Mouse (Mus musculus): Measurements from ENCODE around the gene Gm10840. TPM values are rescaled to one million over a fixed set of nuclear protein-coding genes. Genes with fewer than 3 reads are reported as not detected.

The Gm10840 gene
- 9.2 TPM for total RNA-seq (2023)

DNA sequence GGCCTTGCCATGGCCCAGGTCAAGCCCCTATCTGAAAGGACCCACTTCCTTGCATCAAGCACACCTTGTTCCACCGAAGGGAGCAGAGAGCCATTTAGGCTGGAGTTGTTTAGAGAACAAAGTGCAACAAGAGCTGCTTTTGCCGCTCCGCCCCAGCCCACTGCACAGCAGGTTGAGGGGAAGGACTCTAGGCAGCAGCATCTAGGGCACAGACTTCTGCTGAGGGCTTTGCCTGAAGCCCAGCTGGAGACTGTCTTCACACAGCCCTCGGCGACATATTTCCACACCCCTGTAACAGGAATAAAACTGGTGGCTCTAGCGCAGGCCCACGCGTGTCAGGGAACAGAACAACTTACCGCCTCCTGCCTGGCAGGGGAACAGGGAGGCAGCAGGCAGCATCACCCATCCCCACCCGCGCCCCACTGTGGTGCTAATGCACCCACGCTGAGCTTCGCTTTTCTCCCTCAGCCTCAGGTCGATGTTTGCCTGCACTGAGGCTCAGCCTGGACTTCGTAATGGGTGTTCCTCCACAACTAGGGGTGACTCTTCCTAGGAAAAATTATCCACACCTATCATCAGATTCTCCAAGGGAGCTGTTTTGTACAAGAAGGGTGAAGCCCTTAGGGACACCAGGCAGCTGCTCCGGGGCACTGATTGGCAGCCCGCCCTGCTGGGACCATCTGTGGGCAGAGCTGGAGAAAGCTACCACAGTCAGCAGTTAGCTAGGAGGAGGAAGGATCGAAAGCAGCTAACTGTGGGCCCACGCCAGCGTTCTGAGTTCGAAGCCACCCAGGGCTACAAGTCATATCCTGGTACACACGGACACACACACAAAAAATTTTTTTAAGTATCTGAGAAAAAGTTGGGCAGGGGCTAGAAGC is at the start of gene Gm10840, which contains the start of gene Limd2:
Gm10840 (plus strand) TSS at position 10 of the 881 bp plus-strand sequence.
Limd2 (minus strand) TSS at position 20 of the 881 bp plus-strand sequence.

DNA sequence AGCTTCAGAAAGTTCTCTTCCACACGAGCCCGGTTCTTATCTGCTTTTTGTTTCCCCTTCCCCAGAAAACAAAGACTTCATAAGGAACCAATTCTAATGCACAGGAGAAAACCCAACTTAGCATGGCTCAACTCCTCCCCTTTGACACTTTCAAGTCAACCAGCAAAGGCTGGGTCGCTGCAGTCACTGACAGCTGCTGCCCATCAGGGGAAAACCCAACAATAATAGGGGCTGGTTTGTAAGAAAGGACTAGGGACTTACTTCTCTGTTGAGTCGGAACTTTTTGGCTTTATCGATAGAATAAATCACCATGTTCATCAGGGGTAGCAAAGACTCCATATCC is 41.4 kb downstream of the Gm10840 start, which contains the start of gene Strada:
Strada (minus strand) TSS at position 46 of the 343 bp plus-strand sequence.

Other genes with a start within 250 kb of the Gm10840 start
- gene Cyb561, start 207.5 kb upstream of the Gm10840 start, total RNA-seq (2023): not detected
- 0.77 TPM for gene Ace, start 192.9 kb upstream of the Gm10840 start, total RNA-seq (2023)
- gene Ace3, start 166.2 kb upstream of the Gm10840 start, total RNA-seq (2023): not detected
- 0.31 TPM for gene Kcnh6, start 152.7 kb upstream of the Gm10840 start, total RNA-seq (2023)
- gene Dcaf7, start 124.0 kb upstream of the Gm10840 start, total RNA-seq (2023): 66.9 TPM
- gene Taco1, start 94.8 kb upstream of the Gm10840 start, total RNA-seq (2023): 10.0 TPM
- 158 TPM for gene Map3k3, start 76.2 kb upstream of the Gm10840 start, total RNA-seq (2023)
- gene Limd2, start within 50 bp of the Gm10840 start, total RNA-seq (2023): 807 TPM
- 32.0 TPM for gene Strada, start 41.3 kb downstream of the Gm10840 start, total RNA-seq (2023)
- 39.7 TPM for gene Ccdc47, start 55.5 kb downstream of the Gm10840 start, total RNA-seq (2023)
- gene Ddx42, start 56.1 kb downstream of the Gm10840 start, total RNA-seq (2023): 84.4 TPM
- 91.9 TPM for gene Ftsj3, start 95.2 kb downstream of the Gm10840 start, total RNA-seq (2023)
- 46.1 TPM for gene Psmc5, start 95.3 kb downstream of the Gm10840 start, total RNA-seq (2023)
- gene Smarcd2, start 112.1 kb downstream of the Gm10840 start, total RNA-seq (2023): 97.8 TPM
- gene Tcam1, start 115.8 kb downstream of the Gm10840 start, total RNA-seq (2023): not detected
- not detected for gene Gh, start 141.0 kb downstream of the Gm10840 start, total RNA-seq (2023)
- gene Cd79b, start 153.9 kb downstream of the Gm10840 start, total RNA-seq (2023): 87.3 TPM
- gene Scn4a, start 192.4 kb downstream of the Gm10840 start, total RNA-seq (2023): 1.1 TPM
- not detected for gene Prr29, start 204.6 kb downstream of the Gm10840 start, total RNA-seq (2023)
- gene Icam2, start 227.2 kb downstream of the Gm10840 start, total RNA-seq (2023): 74.2 TPM